Mouse (Mus musculus): Measurements from ENCODE around the gene Nhsl2. TPM values are rescaled to one million over a fixed set of nuclear protein-coding genes. Genes with fewer than 3 reads are reported as not detected.
"Not testable (repeated sequence)": the region's sequence is repeated elsewhere in the genome, so short reads cannot be mapped to it uniquely, and the experiment has no call there.

Nhsl2 gene
- total RNA-seq, 1 experiment from 2014 or later, result 5.7 TPM

DNA sequence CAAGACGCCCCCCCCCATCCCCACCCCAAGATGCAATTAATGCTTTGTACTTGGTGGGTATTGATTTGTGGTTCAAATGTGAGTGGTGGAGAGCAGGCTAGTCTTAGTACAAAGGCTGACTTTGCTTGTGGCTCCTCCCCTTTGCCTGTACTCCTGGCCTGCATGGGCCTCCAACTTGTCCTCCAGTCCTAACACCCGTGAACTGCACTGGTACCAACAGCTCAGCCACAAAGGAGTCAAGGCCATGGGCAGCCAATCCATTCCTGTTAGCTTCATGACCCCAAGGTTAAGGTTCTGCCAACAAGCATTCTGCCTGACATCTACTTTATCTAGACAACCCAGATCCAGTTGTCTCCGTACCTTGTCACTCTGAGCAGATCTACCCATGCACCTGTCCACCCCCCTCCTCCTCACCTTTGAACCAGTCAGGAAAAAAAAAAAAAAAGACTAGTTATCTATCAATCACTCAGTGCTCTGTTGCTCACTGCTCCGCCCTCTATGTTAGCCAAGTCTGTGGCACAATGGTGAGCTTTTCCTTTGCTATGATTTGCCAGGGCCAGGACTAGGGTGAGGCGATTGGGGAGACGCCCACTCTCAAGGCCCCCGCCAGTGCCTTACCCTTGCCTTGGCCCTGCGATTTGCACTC is 236.7 kb downstream of the Nhsl2 start:
- DNase-seq, result no peak

GRCm38 (mm10) chrX:102090605-102091004 is 241.4 kb downstream of the Nhsl2 start:
- DNase-seq, result no peak

DNA sequence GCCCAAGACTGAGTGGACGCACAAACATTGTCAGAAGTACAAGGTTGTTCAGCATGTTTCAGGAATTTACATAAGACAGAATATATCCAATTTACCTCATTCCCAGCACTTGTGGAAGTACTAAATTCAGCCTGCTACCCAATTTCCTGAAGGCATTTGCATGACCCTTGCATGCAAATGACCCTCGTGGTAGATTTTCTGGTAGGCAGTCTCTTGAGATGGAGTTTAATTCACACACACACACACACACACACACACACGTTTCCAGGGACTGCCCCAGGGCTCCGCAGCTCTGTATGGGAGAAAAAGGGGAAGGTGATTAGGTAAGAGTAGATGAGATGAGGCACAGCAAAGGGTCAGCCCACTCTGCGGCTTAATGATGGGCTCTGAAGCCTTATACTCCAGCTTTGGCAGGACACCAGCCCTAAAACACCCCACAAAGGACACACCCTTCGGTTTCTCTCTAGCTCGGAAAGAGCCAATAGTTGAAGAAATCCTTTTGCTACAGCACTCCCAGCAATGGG is 245.3 kb downstream of the Nhsl2 start:
- DNase-seq, result no peak

DNA sequence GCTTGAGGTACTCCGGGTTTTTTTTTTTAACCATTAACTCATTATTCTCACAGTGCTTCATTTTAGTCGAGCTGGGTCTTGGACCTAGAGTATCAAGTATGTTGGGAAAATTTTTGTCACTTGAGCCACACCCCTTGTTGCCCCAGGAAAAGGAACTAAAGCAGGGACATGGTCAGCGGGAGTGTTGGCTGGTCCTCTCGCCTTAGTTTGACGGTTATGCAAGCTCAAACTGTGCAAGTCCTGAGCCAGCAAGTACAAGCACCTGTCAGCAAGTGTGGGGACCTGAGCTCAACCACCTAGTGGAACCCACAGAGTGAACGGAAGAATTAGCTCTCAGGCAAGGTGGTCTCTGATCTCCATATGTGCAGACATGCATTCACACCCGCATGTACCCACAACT is 252.7 kb downstream of the Nhsl2 start:
- DNase-seq, result no peak

DNA sequence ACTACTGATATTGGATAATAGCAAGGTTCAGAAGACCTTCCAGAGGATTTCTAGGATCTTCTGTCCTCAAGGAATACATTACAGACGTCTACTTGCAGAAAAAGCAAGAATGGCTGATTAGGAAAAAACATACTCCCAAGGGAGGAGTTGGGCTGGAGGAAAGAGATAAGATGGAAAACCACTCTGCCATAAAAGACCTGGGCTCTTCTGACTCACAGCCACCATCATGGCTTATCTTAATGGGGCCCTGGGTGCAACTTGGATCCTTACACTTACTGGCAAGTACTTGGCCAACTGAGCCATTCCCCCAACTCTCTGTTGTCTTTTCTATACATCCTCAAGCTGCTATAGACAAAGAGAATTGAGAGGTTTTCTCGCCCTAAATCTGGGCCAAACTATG is 254.6 kb downstream of the Nhsl2 start:
- DNase-seq, result not testable (repeated sequence)

DNA sequence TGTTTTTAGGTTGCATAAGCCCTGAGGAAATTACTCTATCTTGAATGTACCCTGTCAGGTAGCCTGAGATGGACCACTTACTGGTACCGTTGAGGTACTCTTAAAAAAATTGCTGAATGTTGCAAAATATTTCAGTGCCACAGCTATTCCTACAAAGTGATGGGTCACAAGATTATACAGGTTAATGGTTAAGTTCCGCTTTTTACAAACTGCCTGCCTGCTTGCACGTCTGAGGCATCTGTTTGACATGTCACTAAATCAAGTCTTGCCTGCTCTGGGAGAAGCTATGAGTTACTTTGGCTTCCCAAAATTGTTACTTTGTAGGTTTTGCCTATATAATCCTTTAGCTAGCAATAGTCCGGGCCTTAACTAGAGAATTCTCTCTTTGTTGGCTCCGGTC is 260.2 kb downstream of the Nhsl2 start:
- DNase-seq, result not testable (repeated sequence)

DNA sequence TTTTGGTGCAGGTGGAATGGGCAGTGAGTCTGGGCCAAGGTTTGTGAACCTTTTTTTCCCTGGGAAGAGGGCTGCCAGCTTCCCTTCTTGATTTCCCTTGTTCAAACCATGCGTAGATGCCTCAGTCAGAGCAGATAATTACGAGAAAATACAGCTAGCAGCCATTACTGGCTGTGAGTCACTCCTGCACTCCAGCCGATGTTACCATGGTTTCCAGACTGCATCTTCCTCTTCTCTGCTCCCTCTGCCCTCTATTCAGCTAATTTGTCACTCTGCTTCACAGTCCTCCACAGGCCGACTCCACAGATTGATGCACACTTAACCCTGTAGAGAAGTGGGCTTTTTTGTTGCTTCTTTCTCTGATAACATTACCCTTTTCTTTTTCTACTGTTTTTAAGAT is 266.5 kb downstream of the Nhsl2 start:
- DNase-seq, result no peak

- DNase-seq, result peak; percentile 95
Measured at GRCm38 (mm10) chrX:102119042-102119864, 270.1 kb downstream of the Nhsl2 start, which contains the start of gene Pin4. Gene Pin4, plus strand, starts transcription at chrX:102119447.

DNA sequence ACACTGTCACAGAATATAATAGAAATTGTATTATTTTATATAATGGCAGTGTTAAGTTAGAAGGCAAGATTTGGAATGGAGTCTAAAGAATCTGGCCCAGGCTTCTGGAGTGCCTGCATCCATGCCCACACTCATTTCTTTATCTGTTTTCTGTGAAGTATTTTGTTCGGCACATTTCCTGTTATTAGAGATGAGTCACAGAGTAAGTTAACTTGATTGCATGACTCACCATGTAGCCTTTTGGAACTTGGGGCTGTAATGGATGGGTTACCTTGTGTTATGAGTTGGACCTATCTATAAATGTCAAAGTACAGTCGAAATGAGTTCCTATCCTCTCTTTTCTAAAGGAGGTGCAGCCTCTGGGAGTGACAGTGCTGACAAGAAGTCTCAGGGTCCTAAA is 272.1 kb downstream of the Nhsl2 start:
- no peak for DNase-seq

DNA sequence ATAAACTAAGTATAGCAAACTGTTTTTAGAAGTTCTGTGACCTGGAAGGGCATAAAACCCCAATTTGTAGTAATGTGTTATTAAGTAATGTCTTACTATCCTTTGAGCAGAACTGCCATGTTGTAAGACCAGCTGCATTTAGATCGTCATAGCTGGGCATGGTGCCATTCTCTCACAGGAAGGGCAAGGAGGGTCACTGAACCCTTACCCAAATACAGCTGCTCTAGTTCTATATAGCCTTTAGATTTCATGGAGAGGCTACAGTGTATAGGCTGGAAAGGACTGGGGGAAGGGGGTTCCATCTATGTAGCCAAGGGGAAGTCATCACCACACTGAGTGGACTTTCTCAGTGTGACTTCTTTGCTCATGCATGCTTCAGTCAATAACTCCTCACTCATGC is 292.0 kb downstream of the Nhsl2 start:
- DNase-seq, result no peak

Small RNAs within 50 kb of the gene (microRNA-seq; reads per million reads assigned to microRNA genes)
- gene Gm27843, result 0 reads per million in 2 experiments

Other genes with a start within 250 kb of the Nhsl2 start
- 154 and 179 TPM in 2 replicates for gene Ogt, start 209.3 kb upstream of the Nhsl2 start, total RNA-seq (2021)
- 0.19 and 0.90 TPM in 2 replicates for gene Cxcr3, start 115.1 kb upstream of the Nhsl2 start, total RNA-seq (2021)
- gene Gm4779, start 55.0 kb upstream of the Nhsl2 start, total RNA-seq (2021), result not detected in 2 replicates
- 0.15 and 0.19 TPM in 2 replicates for gene 8030474K03Rik, start 54.7 kb upstream of the Nhsl2 start, total RNA-seq (2021)
- gene Rtl5, start 221.9 kb downstream of the Nhsl2 start, total RNA-seq (2021), result 7.8 and 11.4 TPM in 2 replicates

Data from adrenal gland, postnatal 14 days (tissue).